Mouse (Mus musculus) heart, adult 2 months (tissue): Measurements from ENCODE around the gene Atp5c1. TPM values are rescaled to one million over a fixed set of nuclear protein-coding genes. Genes with fewer than 3 reads are reported as not detected.

Experiments used
- DNase-seq, 2 experiments: peaks; one replicate each; pipeline ENCODE4 v3.0.0; 2021
- H3K27ac ChIP-seq: fragments of 200-600 bp; 2 replicates; pipeline ENCODE4 v1.8.1; 2022
- H3K27me3 ChIP-seq: fragments of 200-500 bp; 2 replicates; pipeline ENCODE4 v1.6.1; 2012; ENCODE audit warnings: mild to moderate bottlenecking, low read length, inconsistent platforms, mixed read lengths; ENCODE audit not compliant: control insufficient read depth, insufficient read depth
- H3K36me3 ChIP-seq: fragments of 200-500 bp; 2 replicates; pipeline ENCODE4 v1.6.1; 2012; ENCODE audit warnings: low read length, inconsistent platforms; ENCODE audit not compliant: control insufficient read depth, insufficient read depth
- H3K4me1 ChIP-seq: fragments of 200-500 bp; 2 replicates; pipeline ENCODE4 v1.6.1; 2011; ENCODE audit warnings: low read length; ENCODE audit not compliant: control insufficient read depth, insufficient read depth
- H3K4me3 ChIP-seq: fragments of 200-600 bp; 2 replicates; pipeline ENCODE4 v1.8.1; 2022
- H3K79me2 ChIP-seq: fragments of 200-500 bp; replicated peaks from 2 replicates; pipeline ENCODE4 v1.6.1; 2012; ENCODE audit warnings: mild to moderate bottlenecking, inconsistent platforms, low read length, moderate library complexity, mixed read lengths; ENCODE audit not compliant: control insufficient read depth, insufficient read depth
- H3K9ac ChIP-seq: fragments of 200-500 bp; 2 replicates; pipeline ENCODE4 v1.6.1; 2012; ENCODE audit warnings: low read depth, mild to moderate bottlenecking, control low read depth, inconsistent platforms, low read length, mixed read lengths
- CTCF ChIP-seq: fragments of 200-600 bp; IDR thresholded peaks from 2 replicates; pipeline ENCODE4 v1.8.1; 2022; ENCODE audit warnings: antibody characterized with exemption, mild to moderate bottlenecking, moderate library complexity
- EP300 ChIP-seq: fragments of 200-500 bp; IDR thresholded peaks from 2 replicates; pipeline ENCODE4 v1.6.1; 2011; ENCODE audit warnings: low read depth, low read length, control low read depth; ENCODE audit not compliant: insufficient read depth
- POLR2A ChIP-seq: fragments of 200-500 bp; IDR thresholded peaks from 2 replicates; pipeline ENCODE4 v1.6.1; 2011; ENCODE audit warnings: mild to moderate bottlenecking, low read depth, low read length, control low read depth; ENCODE audit not compliant: insufficient read depth
- WGBS: fragments of 180-500 bp; shearing (Covaris S2); methylation state at CpG from one replicate; pipeline ENCODE4 v1.1.7; 2018; 5-methylcytosine and 5-hydroxymethylcytosine counted together
- intact Hi-C: fragments of 180-260 bp; cut with DNase I; formaldehyde crosslinking; loops from one replicate; pipeline ENCODE4 v1.15.1; 2025
- long read RNA-seq: library from polyadenylated mRNA; stranded (forward); transcript quantifications from one replicate; pipeline ENCODE4 v2.0.0, GENCODE M21; 2021
- polyA plus RNA-seq: library from polyadenylated mRNA; depleted of rRNA; stranded (reverse); fragments of >200 nt; gene quantifications from 2 replicates; pipeline ENCODE4 v1.2.3, GENCODE M21; 2012; rRNA removed
- total RNA-seq, 2 experiments: library from RNA; stranded (reverse); gene quantifications; 2 replicates each; pipeline ENCODE4 v1.2.3; 2021

The Atp5c1 gene
- total RNA-seq (1,000 to 10,000 TPM; 1,340 to 1,622 TPM), polyA plus RNA-seq (1,558 and 2,463 TPM in 2 replicates)
- long read RNA-seq, transcript Atp5c1-201 (9 exons, 1,060 nt), result major isoform, 1,247 of 1,487 reads
- long read RNA-seq, transcript Atp5c1-203 (10 exons, 1,166 nt), result minor isoform, 26 of 1,487 reads
- long read RNA-seq, partial matches to known transcripts, result 191 of 1,487 reads
- long read RNA-seq, other reads (novel, unspliced or antisense), result 23 of 1,487 reads

GRCm38 (mm10) chr2:10080310-10081010, at the start of gene Atp5c1, which contains the start of gene Kin:
Gene Atp5c1 (minus strand): TSS chr2:10080510.
Gene Kin (plus strand): TSS chr2:10080593.
- peak within 1 kb of the TSS; percentile 92 for H3K4me3 ChIP-seq
- WGBS, result under 1% methylated on average over 61 of the region's 61 CpGs
- peak within 1 kb of the TSS; percentile 99 for H3K27ac ChIP-seq
- H3K4me1 ChIP-seq, result peaks cover 13% of the 10 kb centered on the region
- peaks cover 3% of the 10 kb centered on the region for H3K36me3 ChIP-seq
- DNase-seq, result peak; percentile 96 to 98
- intact Hi-C loops, result loop anchor here (1.0 kb wide), 1 partner anchor 32 kb away; the partner anchor contains the start of gene Taf3
- H3K79me2 ChIP-seq, result peaks cover 12% of the 10 kb centered on the region
- no peaks in the 10 kb centered on the region for H3K27me3 ChIP-seq
- peak within 1 kb of the TSS; percentile 97 for H3K9ac ChIP-seq
- peak; percentile 96 for TF ChIP-seq POLR2A
- TF ChIP-seq CTCF, result peak; percentile 75
- TF ChIP-seq EP300, result 0 out of 2 replicates have a peak, but pooled peaks have one; percentile 34

- no peak overlapping the region for H3K4me3 ChIP-seq
- intact Hi-C loops, result no loop called here
- WGBS, result 76% methylated on average over 4 of the region's 4 CpGs
- H3K36me3 ChIP-seq, result no peaks in the 10 kb centered on the region
- no peaks in the 10 kb centered on the region for H3K27me3 ChIP-seq
- H3K9ac ChIP-seq, result no peak overlapping the region
- TF ChIP-seq POLR2A (no peak), CTCF (no peak), EP300 (no peak)
- no peak for DNase-seq
- no peaks in the 10 kb centered on the region for H3K4me1 ChIP-seq
- H3K27ac ChIP-seq, result no peak overlapping the region
- H3K79me2 ChIP-seq, result no peaks in the 10 kb centered on the region
Observed at GRCm38 (mm10) chr2:10128571-10128970, 48.3 kb upstream of the Atp5c1 start.

- H3K79me2 ChIP-seq, result no peaks in the 10 kb centered on the region
- 81% methylated on average over 5 of the region's 5 CpGs for WGBS
Observed at GRCm38 (mm10) chr2:10127471-10127870, 47.2 kb upstream of the Atp5c1 start.

GRCm38 (mm10) chr2:10126122-10126521, 45.8 kb upstream of the Atp5c1 start:
- no peaks in the 10 kb centered on the region for H3K4me1 ChIP-seq
- TF ChIP-seq CTCF (no peak), POLR2A (no peak), EP300 (no peak)
- H3K27me3 ChIP-seq, result no peaks in the 10 kb centered on the region
- no peak overlapping the region for H3K4me3 ChIP-seq
- no peak overlapping the region for H3K9ac ChIP-seq
- WGBS, result 81% methylated on average over 4 of the region's 4 CpGs
- H3K79me2 ChIP-seq, result no peaks in the 10 kb centered on the region
- no peak overlapping the region for H3K27ac ChIP-seq
- intact Hi-C loops, result no loop called here
- H3K36me3 ChIP-seq, result no peaks in the 10 kb centered on the region
- DNase-seq, result no peak

More at GRCm38 (mm10) chr2:10127471-10127870, 47.2 kb upstream of the Atp5c1 start:
- Histone ChIP-seq H3K4me3 (no peak overlapping the region), H3K9ac (no peak overlapping the region), H3K27me3 (no peaks in the 10 kb centered on the region), H3K36me3 (no peaks in the 10 kb centered on the region), H3K4me1 (no peaks in the 10 kb centered on the region), H3K27ac (no peak overlapping the region)
- TF ChIP-seq POLR2A (no peak), CTCF (no peak), EP300 (no peak)
- no peak for DNase-seq
- intact Hi-C loops, result no loop called here

GRCm38 (mm10) chr2:10121826-10122225, 41.5 kb upstream of the Atp5c1 start:
- no peak overlapping the region for H3K27ac ChIP-seq
- WGBS, result 61% methylated on average over 3 of the region's 3 CpGs

GRCm38 (mm10) chr2:10119276-10119675, 39.0 kb upstream of the Atp5c1 start:
- H3K4me1 ChIP-seq, result no peaks in the 10 kb centered on the region
- no peak overlapping the region for H3K27ac ChIP-seq
- DNase-seq, result no peak
- intact Hi-C loops, result no loop called here
- H3K27me3 ChIP-seq, result no peaks in the 10 kb centered on the region
- no peaks in the 10 kb centered on the region for H3K79me2 ChIP-seq
- TF ChIP-seq CTCF, result no peak
- TF ChIP-seq POLR2A, result no peak
- no peak for TF ChIP-seq EP300
- H3K36me3 ChIP-seq, result no peaks in the 10 kb centered on the region
- H3K4me3 ChIP-seq, result no peak overlapping the region
- WGBS, result 73% methylated on average over 8 of the region's 8 CpGs
- H3K9ac ChIP-seq, result no peak overlapping the region

More at GRCm38 (mm10) chr2:10121826-10122225, 41.5 kb upstream of the Atp5c1 start:
- no peaks in the 10 kb centered on the region for H3K27me3 ChIP-seq
- no peak for DNase-seq
- no peak overlapping the region for H3K4me3 ChIP-seq
- H3K9ac ChIP-seq, result no peak overlapping the region
- no peaks in the 10 kb centered on the region for H3K79me2 ChIP-seq
- H3K4me1 ChIP-seq, result no peaks in the 10 kb centered on the region
- TF ChIP-seq CTCF (no peak), EP300 (no peak), POLR2A (no peak)
- intact Hi-C loops, result no loop called here
- H3K36me3 ChIP-seq, result no peaks in the 10 kb centered on the region
